Mouse (Mus musculus): ENCODE measurements around the gene Gpatch8.

DNA sequence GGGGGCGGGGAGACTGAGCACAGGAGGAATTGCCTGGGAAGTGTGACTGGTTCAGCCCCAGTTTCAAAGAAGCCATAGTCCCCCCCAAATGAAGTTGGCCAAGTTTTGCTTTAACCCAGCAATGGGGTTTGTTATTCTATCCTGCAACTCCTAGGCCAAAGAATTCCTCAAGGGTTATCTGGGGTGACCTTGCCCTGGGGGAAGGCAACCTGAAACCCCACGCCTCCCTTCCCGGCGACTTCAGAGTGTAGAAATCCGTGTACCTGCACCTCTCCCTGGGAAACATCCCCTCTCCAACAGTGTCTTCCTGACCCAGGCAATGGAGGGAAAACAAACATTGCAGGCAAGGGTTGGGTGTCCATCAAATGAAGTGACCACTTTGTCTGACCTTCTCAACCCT, 26.5 kb upstream of the Gpatch8 start:
- TF ChIP-seq CTCF (IDR thresholded peaks at IDR 0.05; ENCODE audit: control insufficient read depth, insufficient read depth, insufficient replicate concordance, low read depth, low read length) (no peak), POLR2A (IDR thresholded peaks at IDR 0.05; ENCODE audit: control insufficient read depth, low read depth, low read length) (no peak)

Data from testis, adult 2 months (tissue).